Mouse (Mus musculus): ENCODE data around the gene Erg28.

DNA sequence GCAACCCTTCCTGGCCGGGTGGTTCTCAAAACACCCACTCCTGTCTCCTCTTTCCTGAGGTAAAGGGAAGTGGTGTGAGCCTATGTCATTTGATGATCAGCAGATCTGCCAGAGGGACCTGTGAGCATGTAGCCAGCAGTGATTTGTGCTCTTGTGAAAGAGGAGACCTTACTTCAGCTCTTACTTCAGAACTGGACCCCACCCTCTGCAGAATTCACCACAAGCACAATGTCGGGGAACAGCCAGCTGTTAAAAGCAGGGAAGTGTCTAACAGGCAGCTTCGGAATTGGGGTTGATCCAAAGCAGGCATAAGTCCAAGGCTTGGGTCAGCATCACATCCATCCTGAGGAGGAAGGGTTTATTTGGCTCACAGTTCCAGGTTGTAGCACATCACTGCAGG, 53.0 kb downstream of the Erg28 start:
- TF ChIP-seq POLR2A (IDR thresholded peaks at IDR 0.05; ENCODE audit: extremely low read depth, insufficient read depth, low read length), result no peak
- TF ChIP-seq CTCF (IDR thresholded peaks at IDR 0.05; ENCODE audit: low read depth, low read length), result no peak
